Mouse (Mus musculus) urinary bladder, postnatal 25 days (tissue): ENCODE measurements around the gene Pprc1.
A peak's percentile ranks its signal among the peaks of the same experiment; 100 is the strongest.

Source experiments
- DNase-seq: peaks from one replicate; pipeline ENCODE4 v3.0.0; 2022; ENCODE audit warnings: low spot score

Gene Pprc1

DNA sequence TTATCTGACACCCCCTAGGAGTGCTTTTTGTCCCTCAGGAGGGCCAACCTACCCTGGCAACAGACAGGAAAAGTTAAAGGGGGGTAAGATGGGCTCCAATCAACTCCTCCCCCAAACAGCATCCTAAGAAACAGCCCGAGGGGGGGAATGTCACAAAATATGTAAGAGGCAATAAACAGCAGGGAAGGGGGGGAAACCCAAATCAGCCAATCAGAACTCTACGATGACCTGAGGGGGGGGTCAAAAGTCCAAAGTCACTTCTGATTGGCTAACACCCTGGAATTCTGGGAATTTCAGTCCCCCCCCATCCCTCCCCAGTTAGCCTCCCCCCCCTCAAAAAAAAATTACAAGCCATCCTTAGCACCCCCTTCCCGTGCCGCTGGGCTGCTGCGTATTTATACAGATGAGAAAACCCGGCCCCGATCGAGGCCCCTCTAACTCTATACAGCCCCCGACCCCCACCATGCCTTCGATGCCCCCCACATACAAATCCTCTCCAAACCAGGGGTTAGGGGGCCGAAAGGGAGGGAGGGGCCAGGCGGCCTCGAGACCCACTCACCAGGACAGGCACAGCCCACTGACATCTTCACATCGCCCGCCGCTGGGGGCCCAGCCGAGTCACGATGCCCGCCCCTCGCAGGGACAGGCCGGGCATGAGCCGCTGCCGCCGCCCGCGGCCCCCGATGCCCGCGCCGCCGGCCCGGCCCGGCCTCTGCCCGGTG, at the start of gene Pprc1:
Gene Pprc1, plus strand, starts transcription at position 616 of the 722 bp plus-strand sequence.
- no peak for DNase-seq

- no peak for DNase-seq
Observed at GRCm38 (mm10) chr19:45997365-45997764, 47.3 kb upstream of the Pprc1 start.

DNA sequence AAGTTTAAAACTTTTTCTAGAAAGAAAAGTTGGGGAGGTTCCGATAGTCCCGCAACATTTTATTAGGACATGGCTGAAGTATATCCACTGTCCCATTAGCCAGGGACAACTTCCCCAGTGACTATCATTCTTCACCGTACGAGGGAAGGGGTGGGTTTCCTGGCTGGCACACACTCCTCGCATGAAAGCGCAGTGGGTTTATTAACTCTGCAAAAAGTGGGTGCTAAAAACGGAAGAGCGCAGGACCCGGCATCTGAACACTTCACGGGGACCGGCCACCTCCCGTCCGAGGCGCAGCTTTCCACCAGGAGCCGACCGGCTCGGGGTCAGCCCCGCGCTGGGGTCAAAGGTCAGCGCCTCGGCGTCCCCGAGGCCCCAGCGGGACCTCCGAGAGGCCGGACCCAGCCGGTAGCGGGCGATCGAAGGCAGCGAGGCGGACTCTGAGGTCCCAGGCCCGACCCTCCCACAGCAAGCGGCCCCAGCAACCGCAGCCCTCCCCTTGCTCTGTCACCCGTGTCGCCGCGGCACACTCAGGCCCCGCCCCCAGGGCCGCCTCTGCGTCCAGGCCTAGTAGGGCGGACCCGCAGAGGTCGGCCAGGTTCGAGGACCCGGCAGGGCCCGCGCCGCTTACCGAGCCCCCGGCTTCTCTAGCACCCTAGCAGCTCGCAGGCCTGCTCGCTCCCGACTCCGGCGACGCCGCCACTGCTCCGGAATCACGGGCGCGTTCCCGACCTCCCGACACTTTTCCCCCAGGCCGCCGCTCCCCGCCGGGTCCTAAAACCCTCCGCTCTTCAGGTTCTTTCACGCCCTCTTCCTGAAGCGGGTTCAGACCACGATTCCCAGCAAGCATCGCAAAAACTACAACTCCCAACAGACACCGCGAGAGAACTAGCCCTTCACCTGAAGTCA, 46.6 kb upstream of the Pprc1 start, which contains the start of gene Armh3:
Gene Armh3, minus strand, starts transcription at position 704 of the 909 bp plus-strand sequence.
- peak; percentile 81 for DNase-seq

- no peak for DNase-seq
Observed at GRCm38 (mm10) chr19:45998694-45999217, 45.9 kb upstream of the Pprc1 start.

GRCm38 (mm10) chr19:45999378-45999777, 45.3 kb upstream of the Pprc1 start:
- DNase-seq = no peak

GRCm38 (mm10) chr19:46002279-46002678, 42.4 kb upstream of the Pprc1 start:
- DNase-seq = no peak

GRCm38 (mm10) chr19:46003371-46004226, 41.1 kb upstream of the Pprc1 start, which contains the start of gene Hps6:
Gene Hps6, plus strand, starts transcription at chr19:46003508.
- peak; percentile 81 for DNase-seq

DNA sequence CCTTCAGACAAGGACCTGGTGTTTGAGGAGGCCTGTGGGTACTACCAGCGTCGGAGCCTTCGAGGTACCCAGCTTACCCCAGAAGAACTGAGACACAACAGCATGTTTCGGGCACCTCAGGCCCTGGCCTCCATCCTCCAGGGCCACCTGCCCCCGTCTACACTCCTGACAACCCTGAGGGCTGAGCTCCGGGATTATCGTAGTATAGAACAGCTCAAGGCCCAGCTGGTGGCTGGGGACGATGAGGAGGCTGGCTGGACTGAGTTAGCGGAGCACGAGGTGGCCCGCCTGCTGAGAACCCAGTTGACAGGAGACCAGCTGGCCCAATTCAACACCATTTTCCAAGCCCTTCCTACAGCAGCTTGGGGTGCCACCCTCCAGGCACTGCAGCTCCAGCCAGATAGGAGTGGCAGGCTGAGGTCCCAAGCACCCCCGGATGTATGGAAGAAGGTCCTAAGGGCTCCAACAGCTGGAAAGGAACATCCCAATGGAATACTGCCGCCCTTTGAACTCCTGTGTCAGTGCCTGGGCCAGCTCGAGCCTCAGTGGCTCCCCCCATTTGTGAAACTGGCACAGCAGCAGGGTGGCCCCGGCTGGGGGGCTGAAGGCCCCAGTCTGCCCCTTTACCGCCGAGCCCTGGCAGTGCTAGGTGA, 39.7 kb upstream of the Pprc1 start:
- DNase-seq = no peak

DNA sequence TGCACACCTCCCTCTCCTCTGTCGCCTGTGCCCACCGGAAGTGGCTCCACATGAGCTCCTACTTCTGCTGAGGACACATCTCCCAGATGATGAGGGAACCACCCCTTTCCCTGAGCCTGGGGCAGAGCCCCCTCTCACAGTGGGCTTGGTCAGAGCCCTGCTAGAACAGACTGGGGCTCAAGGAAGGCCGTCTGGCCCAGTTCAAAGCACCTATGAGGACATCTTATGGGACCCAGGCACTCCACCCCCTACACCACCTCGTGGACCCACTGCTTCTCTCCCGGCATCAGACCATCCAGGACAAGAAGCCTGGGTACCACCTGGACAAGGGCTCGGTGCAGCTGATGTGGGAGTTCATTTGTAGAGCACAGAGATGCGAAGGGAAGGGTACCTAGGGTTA, 39.0 kb upstream of the Pprc1 start:
- DNase-seq = no peak

GRCm38 (mm10) chr19:46014572-46015178, 30.0 kb upstream of the Pprc1 start:
- peak; percentile 89 for DNase-seq

DNA sequence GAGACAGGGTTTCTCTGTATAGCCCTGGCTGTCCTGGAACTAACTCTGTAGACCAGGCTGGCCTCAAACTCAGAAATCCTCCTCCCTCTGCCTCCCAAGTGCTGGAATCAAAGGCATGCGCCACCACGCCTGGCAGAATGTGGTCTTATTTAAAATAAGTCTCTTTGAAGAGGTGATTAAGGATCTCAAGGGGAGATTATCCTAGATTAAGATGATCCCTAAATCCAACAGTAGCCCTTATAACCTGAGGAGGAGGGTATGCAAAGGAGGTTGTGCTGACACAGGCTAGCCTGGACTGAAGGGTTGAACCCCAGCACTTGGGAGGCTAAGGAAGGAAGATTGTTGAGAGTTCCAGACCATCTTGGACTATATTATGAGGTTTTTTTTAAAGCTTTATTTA, 28.7 kb upstream of the Pprc1 start:
- no peak for DNase-seq

DNA sequence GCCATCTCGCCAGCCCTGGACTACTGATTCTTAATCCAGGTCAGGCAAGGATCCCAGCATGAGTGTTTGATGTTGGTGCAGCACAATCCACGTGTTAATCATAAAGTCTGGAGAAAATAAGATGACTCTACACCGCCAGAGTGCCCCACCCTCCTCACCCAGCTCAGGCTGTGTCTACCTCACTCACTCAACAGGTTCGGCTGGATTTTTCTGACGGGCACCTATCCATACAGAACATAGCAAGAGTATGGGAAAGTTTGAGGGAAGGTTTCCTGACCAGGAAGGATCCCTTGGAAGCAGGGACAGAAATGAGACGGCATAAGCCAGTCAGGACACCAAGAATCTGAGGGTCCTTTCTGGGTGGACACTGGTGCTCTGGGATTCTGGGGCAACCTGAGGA, 19.7 kb upstream of the Pprc1 start:
- no peak for DNase-seq

DNA sequence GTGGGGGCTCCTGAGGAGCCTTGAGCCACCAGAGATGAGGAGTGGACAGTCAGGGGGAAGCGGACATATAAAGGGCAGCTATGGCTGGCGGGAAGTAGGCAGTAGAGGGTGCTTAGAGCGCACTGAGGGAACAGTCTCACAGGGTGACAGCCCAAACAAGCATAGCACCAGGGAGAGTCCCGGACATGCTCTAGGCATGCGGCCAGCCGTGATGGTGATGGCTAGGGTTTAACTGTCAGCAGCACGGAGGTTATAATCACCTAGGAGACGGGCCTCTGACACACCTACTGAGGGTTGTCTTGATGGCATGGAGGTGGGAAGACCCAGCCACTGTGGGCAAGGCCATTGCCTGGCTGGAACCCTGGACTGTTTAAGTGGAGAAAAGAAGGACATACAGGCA, 18.1 kb upstream of the Pprc1 start:
- no peak for DNase-seq

DNA sequence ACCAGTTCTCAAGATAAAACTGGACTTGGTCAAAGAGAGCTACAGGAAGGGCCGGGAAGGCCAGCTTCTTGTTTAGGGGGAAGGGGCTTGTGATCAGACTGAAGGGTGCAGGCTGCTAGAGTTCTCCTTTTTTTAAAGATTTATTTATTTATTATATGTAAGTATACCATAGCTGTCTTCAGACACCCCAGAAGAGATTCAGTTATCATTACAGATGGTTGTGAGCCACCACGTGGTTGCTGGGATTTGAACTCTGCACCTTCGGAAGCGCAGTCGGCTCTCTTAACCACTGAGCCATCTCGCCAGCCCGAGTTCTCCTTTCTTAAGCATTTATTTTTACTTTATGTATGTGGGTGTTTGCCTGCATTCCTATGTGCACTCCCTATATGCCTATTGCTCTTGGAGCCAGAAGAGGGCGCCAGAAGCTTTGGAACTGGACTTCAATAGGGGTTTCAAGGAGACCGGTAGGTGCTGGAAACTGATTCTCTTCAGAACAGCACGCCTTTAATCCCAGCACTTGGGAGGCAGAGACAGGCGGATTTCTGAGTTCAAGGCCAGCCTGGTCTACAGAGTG, 15.9 kb upstream of the Pprc1 start:
- no peak for DNase-seq

DNA sequence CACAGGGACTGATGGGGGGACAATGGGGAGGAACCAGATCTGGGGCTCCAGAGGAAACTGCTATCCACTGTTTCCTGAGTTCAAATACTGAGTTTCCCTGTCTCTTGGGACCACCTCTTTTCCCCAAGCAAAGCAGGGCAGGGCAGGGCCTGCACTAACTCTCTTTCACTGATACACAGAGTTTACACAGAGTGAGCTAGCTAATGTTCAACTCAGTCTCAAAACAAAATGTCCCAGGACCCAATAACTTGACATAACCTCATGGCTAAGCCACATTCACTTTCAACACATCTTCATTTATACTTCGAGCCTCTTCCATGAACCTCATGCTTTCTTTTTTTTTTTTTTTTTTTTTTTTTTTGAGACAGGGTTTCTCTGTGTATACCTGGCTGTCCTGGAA, 15.0 kb upstream of the Pprc1 start:
- DNase-seq = no peak

DNA sequence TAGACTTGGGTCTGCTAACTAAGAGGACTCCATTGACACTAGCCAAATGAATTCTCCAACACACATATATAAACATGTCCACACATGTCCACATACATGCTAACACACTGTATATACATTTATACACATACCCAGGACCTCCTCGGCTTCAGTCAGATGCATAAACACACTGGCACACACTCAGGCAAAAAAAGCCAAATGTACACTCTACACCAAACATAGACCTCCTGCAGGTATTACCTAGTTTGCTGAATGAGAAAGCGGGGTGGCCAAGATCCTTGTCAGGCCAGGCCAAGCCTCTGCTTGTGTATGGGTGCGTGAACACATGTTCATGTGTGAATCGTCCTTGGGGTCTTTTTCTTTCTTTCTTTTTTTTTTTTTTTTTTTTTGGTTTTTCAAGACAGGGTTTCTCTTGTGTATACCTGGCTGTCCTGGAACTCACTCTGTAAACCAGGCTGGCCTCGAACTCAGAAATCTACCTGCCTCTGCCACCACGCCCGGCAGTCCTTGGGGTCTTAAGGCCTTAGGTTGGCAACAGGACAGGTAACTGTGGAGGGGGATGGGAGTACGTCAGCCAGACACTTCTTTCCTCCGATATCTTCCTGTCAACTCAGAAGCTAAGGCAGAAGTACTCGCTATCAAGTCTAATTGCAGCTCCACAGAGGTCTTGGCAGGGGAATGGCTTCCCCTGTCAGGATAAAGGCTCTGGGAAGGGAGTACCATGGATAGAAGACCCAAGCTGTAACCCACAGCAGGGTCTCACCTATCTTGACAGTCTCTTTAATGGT, 14.3 kb upstream of the Pprc1 start:
- no peak for DNase-seq

- no peak for DNase-seq
Observed at GRCm38 (mm10) chr19:46031689-46032432, 12.8 kb upstream of the Pprc1 start.

DNA sequence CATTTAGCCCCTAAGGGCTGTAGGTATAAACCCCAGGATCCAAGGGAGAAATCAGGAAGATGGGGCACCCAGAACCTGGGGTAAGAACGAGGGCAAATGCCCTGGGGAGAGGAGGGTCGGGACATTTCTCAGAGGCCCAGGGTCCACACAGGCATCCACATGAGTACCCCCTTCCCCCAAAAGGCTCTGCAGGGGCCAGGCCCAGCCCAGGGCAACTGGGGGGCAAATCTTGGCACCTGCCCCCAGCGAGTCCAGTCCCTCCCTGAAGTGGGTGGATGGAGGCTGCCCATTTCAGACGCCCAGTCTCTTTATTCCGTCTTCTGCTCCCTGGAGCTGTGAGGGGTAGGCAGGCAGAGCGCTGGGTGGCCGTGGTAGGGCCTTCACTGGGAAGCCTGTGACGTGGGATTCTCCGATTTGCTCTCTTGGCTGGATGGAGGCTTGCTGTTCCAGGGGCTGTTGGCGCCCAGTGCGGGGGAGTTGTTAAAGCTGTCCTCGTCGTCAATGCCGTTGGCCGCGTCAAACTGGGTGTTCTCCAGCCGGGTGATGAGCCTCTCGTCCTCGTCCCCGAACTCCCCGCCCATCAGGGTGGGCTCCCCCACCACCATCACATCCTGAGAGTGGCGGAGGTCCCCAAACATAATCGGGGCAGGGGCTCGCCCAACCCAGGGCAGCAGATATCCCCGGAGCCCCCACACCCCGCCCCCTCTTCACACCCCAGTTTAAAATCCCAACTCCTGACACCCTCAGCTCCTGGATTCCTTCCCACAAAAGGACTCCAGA, 11.8 kb upstream of the Pprc1 start:
- no peak for DNase-seq
